Mouse (Mus musculus): ENCODE data around the gene Ncapg2.

GRCm38 (mm10) chr12:116449536-116449935, 44.3 kb downstream of the Ncapg2 start:
- TF ChIP-seq CTCF (IDR thresholded peaks at IDR 0.05; ENCODE audit: low read depth, low read length) (no peak), EP300 (IDR thresholded peaks at IDR 0.05; ENCODE audit: insufficient read depth, low read depth, low read length) (no peak), POLR2A (IDR thresholded peaks at IDR 0.05; ENCODE audit: insufficient read depth, low read length) (no peak)
